Mouse (Mus musculus) midbrain, embryonic 12.5 days (tissue): Measurements from ENCODE around the gene Srpx2. TPM values are rescaled to one million over a fixed set of nuclear protein-coding genes. Genes with fewer than 3 reads are reported as not detected.

Source experiments
- ATAC-seq: fragments of 200-750 bp; cut with Nextera tagmentation; 2 replicates; pipeline ENCODE4 v1.8.0; 2017; ENCODE audit warnings: low read depth, moderate TSS enrichment, moderate library complexity; ENCODE audit not compliant: low FRiP score
- H3K27ac ChIP-seq: fragments of 300-500 bp; sonication (generic); replicated peaks from 2 replicates; pipeline ENCODE4 v1.5.1; 2016; ENCODE audit warnings: mild to moderate bottlenecking
- H3K27me3 ChIP-seq: fragments of 300-500 bp; sonication (generic); 2 replicates; pipeline ENCODE4 v1.6.1; 2016; ENCODE audit warnings: mild to moderate bottlenecking
- H3K36me3 ChIP-seq: fragments of 300-500 bp; sonication (generic); 2 replicates; pipeline ENCODE4 v1.6.1; 2016
- H3K4me1 ChIP-seq: fragments of 300-500 bp; sonication (generic); 2 replicates; pipeline ENCODE4 v1.6.1; 2016
- H3K4me2 ChIP-seq: fragments of 300-500 bp; sonication (generic); replicated peaks from 2 replicates; pipeline ENCODE4 v1.6.1; 2016; ENCODE audit warnings: mild to moderate bottlenecking, moderate library complexity
- H3K4me3 ChIP-seq: fragments of 300-500 bp; sonication (generic); 2 replicates; pipeline ENCODE4 v1.5.1; 2016; ENCODE audit warnings: mild to moderate bottlenecking
- H3K9ac ChIP-seq: fragments of 300-500 bp; sonication (generic); replicated peaks from 2 replicates; pipeline ENCODE4 v1.6.1; 2016; ENCODE audit warnings: mild to moderate bottlenecking, moderate library complexity
- H3K9me3 ChIP-seq: fragments of 300-500 bp; sonication (generic); 2 replicates; pipeline ENCODE4 v1.6.1; 2016; ENCODE audit warnings: mild to moderate bottlenecking
- WGBS: fragments of 180-500 bp; shearing (Covaris S2); methylation state at CpG from one replicate; pipeline ENCODE4 v1.1.7; 2016; 5-methylcytosine and 5-hydroxymethylcytosine counted together
- polyA plus RNA-seq: library from polyadenylated mRNA; unstranded; fragments of >200 nt; fragmentation: Nextera tagmentation; extraction: Ambion mirVana; gene quantifications from 2 replicates; pipeline ENCODE4 v1.2.1, GENCODE M21; 2016

Srpx2 gene
- 1.5 and 2.1 TPM in 2 replicates for polyA plus RNA-seq

DNA sequence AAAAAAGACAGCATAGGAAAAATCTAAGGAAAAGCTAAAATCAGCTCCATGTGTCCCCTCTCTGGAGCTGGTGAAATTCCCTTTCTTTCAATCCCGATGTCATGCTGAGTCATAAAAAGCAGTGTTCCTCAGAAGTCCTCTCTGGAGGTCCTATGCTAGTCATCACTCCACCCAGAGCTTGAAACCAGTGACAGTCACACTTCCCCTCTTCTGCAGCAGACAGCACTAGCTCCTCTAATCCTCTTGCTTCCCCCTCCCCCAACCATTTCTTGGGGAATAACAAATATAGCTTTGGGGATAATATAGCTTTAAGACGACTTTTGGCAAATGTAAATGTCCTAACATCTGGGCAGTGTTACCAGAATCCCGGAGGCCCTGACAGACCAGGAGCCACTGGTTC, at the start of gene Srpx2:
TSS of gene Srpx2 (plus strand) at position 166 of the 400 bp plus-strand sequence.
- no peak for ATAC-seq
- Histone ChIP-seq H3K9ac (no peak within 1 kb of the TSS), H3K4me1 (peaks cover 3% of the 10 kb centered on the region; the same call in 1 of the 2 replicates), H3K4me2 (no peak within 1 kb of the TSS), H3K4me3 (no peak within 1 kb of the TSS), H3K27me3 (peaks cover 5% of the 10 kb centered on the region; the same call in 1 of the 2 replicates), H3K36me3 (no peaks in the 10 kb centered on the region), H3K27ac (no peak within 1 kb of the TSS), H3K9me3 (no peaks in the 10 kb centered on the region)
- WGBS: 42% methylated on average over 3 of the region's 3 CpGs

DNA sequence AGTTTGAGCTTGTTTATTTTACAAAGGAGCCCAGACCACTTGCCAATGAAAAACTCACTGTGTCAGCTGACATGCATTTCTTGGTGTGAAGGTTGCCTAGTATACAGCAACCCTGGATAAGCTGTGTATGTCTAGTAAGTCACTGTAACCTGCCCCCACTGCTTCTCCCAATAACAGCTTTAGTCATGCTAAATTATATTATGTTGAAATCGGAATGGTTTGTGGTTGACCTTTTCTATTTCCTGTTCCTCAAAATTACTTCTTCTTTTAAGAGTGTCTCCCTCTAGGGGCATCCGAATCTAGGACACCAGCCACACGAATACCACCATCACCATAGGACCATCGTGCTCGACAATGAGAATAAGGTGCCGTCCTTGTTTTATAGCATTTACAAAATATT, 38.5 kb upstream of the Srpx2 start:
- Histone ChIP-seq H3K27ac (no peak overlapping the region), H3K4me1 (no peaks in the 10 kb centered on the region), H3K9me3 (no peaks in the 10 kb centered on the region), H3K9ac (no peak overlapping the region), H3K27me3 (no peaks in the 10 kb centered on the region; the same call in 1 of the 2 replicates), H3K4me2 (no peak overlapping the region), H3K36me3 (no peaks in the 10 kb centered on the region), H3K4me3 (no peak overlapping the region)
- 87% methylated on average over 6 of the region's 6 CpGs for WGBS
- ATAC-seq: no peak

DNA sequence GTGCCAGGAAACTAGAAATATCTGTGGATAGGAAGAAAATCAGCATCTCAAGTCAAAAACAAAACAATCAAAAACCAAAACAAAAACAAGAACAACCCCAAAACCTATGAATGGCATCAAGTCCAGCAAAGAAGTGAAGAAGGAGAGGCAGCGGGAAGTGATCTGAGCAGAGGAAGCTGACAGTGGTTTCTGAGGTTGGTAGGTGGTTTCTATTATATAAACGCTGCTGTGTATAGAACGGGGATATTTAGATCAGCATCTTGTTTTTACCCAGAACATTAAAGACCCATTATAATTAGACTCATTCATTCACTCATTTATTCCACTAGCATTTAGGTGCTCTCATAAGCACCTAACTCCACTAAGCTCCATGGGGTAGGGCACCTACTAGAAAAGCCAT, 20.9 kb upstream of the Srpx2 start:
- no peaks in the 10 kb centered on the region for H3K9me3 ChIP-seq
- no peak overlapping the region for H3K4me3 ChIP-seq
- H3K4me1 ChIP-seq: no peaks in the 10 kb centered on the region
- 96% methylated on average over 3 of the region's 3 CpGs for WGBS
- peaks cover 5% of the 10 kb centered on the region for H3K36me3 ChIP-seq
- no peak for ATAC-seq
- H3K9ac ChIP-seq: no peak overlapping the region
- no peak overlapping the region for H3K27ac ChIP-seq
- H3K27me3 ChIP-seq: no peaks in the 10 kb centered on the region
- H3K4me2 ChIP-seq: no peak overlapping the region

DNA sequence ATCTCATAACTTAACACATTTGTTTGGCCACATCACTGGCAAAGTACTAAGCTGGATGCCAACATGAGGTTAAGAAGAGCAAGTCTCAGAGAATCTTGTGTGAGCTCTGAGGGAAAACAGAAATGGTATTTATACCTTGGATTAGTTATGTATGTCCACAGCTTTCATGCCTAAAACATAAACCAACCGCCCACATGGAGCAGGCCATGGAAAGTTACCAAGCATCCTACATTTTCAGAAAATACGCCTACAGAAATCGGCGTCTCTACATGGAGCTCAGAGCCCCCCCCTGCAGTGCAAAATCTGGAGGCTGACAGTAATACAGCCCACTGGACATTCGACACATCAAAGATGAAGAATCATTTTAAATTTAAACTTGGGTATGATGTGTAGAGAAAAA, 20.1 kb upstream of the Srpx2 start:
- H3K9ac ChIP-seq: no peak overlapping the region
- H3K4me2 ChIP-seq: no peak overlapping the region
- H3K9me3 ChIP-seq: no peaks in the 10 kb centered on the region
- no peak overlapping the region for H3K4me3 ChIP-seq
- ATAC-seq: no peak
- H3K36me3 ChIP-seq: peaks cover 10% of the 10 kb centered on the region
- H3K27ac ChIP-seq: no peak overlapping the region
- 92% methylated on average over 5 of the region's 5 CpGs for WGBS
- no peaks in the 10 kb centered on the region for H3K4me1 ChIP-seq
- H3K27me3 ChIP-seq: no peaks in the 10 kb centered on the region

DNA sequence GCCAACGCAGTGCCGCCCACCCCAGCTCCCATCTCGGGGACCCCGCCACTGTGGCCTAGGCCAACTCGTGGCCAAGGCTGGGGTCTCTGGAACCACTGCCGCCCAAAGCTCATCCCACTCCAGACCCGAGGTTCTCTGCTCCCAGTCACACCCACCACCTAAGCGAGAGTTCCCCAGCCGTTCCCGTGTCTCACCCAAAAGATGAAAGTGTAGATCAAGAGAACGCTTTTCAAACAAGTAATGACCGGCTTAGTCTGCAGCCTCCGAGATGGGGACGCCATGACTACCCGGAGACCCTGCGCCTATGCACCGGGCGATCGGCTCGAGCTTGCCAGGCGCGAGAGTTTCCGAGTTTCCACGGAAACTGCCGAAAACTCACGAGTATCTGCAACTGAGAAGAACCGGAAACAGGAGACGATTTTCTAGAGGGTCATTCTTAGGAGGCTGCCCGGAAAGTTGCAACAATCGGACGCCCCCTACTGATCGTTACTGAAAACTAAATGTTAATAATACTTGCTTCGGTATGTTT, 10.1 kb upstream of the Srpx2 start, which contains the start of gene Tspan6:
TSS of gene Tspan6 (minus strand) at position 416 of the 529 bp plus-strand sequence.
- 26% methylated on average over 33 of the region's 33 CpGs for WGBS
- H3K4me3 ChIP-seq: peak within 1 kb of the TSS; percentile 56
- no peaks in the 10 kb centered on the region for H3K9me3 ChIP-seq
- no peaks in the 10 kb centered on the region for H3K27me3 ChIP-seq
- peak within 1 kb of the TSS; percentile 47 for H3K4me2 ChIP-seq
- H3K4me1 ChIP-seq: no peaks in the 10 kb centered on the region
- H3K9ac ChIP-seq: peak within 1 kb of the TSS; percentile 60
- peaks cover 18% of the 10 kb centered on the region for H3K36me3 ChIP-seq
- ATAC-seq: peak; percentile 97
- peak within 1 kb of the TSS; percentile 39; the same call in 1 of the 2 replicates for H3K27ac ChIP-seq

DNA sequence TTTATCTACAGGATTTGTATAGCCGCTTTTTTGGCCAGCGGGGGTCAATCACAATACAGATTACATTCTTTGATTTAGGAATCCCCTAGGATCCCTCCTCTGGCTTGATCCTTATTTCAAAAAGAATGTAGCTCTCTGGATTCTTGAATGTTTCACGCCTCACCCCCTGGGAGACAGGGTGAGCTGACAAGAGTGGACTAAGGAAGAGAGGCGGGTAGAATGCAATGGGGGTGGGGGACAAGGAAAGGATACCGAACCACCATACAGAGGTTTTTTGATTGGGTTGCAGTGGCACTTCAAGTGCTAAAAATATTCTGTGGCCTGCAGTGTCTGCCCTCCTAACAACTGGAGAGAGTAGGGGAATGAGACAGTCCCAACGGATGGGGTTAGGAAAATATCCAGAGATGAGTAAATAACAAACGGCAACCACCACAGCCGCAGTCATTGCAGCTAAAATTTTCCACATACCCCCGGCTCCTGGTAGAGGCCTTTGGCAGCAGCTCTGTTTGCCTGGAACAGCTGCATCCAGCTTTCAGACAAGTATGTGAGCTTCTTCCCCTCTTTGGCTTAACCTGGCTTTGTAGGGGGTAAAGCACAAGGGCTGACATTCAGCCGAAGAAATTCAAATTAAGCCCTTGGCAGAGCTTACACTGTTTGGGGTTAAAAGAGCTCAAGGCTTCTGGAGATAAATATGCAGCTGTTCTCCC, 3.3 kb downstream of the Srpx2 start:
- no peak for ATAC-seq
- no peaks in the 10 kb centered on the region for H3K36me3 ChIP-seq

DNA sequence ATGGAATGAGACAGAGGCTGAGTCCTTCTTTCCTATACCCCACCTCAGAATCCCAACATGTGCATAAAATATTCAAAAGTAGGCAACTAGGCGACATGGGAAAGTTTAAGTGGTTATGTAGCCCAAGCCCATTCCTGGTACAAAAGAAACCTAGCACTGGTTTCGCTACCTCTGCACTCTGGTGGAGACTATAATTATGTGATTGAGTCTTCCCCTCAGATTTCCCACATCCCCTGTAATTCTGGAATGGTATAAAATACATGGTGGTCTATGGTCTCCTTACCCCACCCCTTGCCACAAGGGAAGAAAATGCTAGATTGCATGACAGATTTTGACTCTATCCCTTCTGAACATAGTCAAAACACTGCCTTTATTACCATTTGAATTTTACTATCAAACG, 4.8 kb downstream of the Srpx2 start:
- H3K9ac ChIP-seq: no peak overlapping the region
- WGBS: 87% methylated on average over 3 of the region's 3 CpGs
- no peaks in the 10 kb centered on the region for H3K9me3 ChIP-seq
- no peak overlapping the region for H3K27ac ChIP-seq
- no peak overlapping the region for H3K4me2 ChIP-seq
- no peak overlapping the region for H3K4me3 ChIP-seq
- peaks cover 3% of the 10 kb centered on the region; the same call in 1 of the 2 replicates for H3K4me1 ChIP-seq
- H3K27me3 ChIP-seq: peaks cover 16% of the 10 kb centered on the region
- no peak for ATAC-seq
- H3K36me3 ChIP-seq: no peaks in the 10 kb centered on the region

More for the DNA sequence above, 3.3 kb downstream of the Srpx2 start:
- no peak overlapping the region for H3K27ac ChIP-seq
- H3K9me3 ChIP-seq: no peaks in the 10 kb centered on the region
- H3K4me2 ChIP-seq: no peak overlapping the region
- 27% methylated on average over 10 of the region's 10 CpGs for WGBS
- H3K9ac ChIP-seq: no peak overlapping the region
- peaks cover 16% of the 10 kb centered on the region for H3K27me3 ChIP-seq
- H3K4me1 ChIP-seq: peaks cover 3% of the 10 kb centered on the region; the same call in 1 of the 2 replicates
- no peak overlapping the region for H3K4me3 ChIP-seq

DNA sequence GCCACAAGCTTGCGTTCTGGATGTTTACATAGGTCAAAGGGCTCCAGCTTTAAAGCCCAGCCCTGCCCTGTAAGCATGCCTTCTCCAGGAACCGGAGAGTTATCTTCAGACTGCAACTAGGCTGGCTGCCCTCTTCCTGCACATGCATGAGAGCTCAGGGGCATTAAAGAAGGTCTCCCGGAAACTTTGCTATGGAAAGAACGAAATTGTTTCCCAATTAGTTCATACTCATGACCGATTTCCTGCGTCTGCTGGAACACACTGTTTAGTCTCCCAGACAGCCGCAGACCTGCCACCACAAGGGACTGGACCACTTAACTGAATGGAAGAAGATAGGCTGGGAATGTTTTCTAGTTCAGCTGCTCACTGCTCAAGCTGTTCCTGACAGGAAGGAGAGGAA, 6.0 kb downstream of the Srpx2 start:
- peaks cover 3% of the 10 kb centered on the region; the same call in 1 of the 2 replicates for H3K4me1 ChIP-seq
- no peak overlapping the region for H3K27ac ChIP-seq
- WGBS: 69% methylated on average over 7 of the region's 7 CpGs
- H3K4me3 ChIP-seq: no peak overlapping the region
- peaks cover 19% of the 10 kb centered on the region for H3K27me3 ChIP-seq
- H3K9ac ChIP-seq: no peak overlapping the region
- no peaks in the 10 kb centered on the region for H3K9me3 ChIP-seq
- H3K36me3 ChIP-seq: no peaks in the 10 kb centered on the region
- no peak overlapping the region for H3K4me2 ChIP-seq
- no peak for ATAC-seq

DNA sequence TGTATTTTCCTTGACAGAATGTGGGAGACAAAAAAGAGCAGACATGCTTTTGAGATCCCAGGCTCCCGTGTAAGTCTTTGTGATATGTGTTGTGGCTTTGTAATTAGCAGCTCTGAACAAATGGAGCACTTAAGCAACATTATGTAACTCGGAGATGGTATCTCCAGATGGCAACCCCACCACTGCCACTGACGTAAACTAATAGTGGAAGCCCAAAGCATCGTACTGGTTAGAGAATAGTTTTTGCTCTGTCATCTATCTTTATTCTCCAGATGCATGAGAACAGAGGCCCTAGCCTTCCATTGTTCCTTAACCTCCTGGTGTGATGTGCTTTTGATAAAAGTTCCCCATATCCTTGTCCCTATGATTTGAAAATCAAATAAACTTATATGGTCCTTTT, 13.0 kb downstream of the Srpx2 start:
- Histone ChIP-seq H3K4me3 (no peak overlapping the region), H3K9ac (no peak overlapping the region), H3K27ac (no peak overlapping the region), H3K27me3 (peaks cover 8% of the 10 kb centered on the region; the same call in 1 of the 2 replicates), H3K4me2 (no peak overlapping the region), H3K9me3 (no peaks in the 10 kb centered on the region), H3K4me1 (no peaks in the 10 kb centered on the region), H3K36me3 (no peaks in the 10 kb centered on the region)
- ATAC-seq: no peak
- WGBS: 76% methylated on average over 4 of the region's 4 CpGs

DNA sequence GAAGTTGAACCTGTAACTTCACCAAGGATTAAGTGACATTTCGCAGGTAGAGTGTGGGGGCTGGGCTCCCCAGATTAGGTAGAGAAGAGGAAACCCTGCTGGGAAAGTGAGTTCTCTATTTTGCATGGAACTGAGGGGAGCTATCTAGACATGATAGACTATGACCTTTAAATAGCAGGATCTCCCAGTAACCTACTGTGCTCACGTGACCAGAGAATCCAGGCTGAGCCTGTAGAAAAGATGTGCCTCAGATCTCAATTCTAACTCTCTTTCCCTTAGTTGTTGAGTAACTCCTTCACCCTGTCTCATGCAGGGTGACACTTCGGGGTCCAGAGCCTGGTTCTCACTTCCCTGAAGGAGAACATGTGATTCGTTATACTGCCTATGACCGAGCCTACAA, 18.5 kb downstream of the Srpx2 start:
- WGBS: 78% methylated on average over 5 of the region's 5 CpGs

DNA sequence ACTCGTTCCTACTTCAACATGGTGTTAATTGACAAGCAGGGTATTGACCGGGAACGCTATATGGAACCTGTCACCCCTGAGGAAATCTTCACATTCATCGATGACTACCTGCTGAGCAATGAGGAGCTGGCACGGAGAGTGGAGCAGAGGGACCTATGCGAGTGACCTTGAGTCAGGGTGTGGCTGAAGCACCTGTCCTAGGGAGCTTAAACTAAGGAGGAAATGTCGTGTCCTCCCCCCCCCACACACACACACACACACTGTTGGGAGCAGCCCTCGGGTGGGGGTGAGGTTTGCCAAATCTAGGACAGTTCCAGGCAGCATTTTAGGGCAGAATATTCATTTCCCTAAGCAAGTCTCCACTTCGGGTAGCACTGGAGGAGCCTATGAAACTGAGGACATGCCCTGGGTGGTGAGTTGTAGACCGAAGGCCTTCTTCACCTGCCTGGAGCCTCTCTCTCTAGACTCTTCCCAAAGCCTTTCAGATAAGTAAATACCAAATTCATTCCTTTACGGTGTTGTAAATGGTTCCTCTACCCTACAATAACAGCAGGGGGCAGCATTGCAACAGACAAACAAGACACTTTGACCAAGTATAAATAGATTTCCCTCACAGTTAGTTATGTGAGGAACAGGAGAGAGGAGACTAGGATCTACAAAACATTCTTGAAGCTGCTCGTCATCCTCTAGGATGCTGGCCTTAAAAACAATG, 23.2 kb downstream of the Srpx2 start:
- Histone ChIP-seq H3K9me3 (no peaks in the 10 kb centered on the region), H3K4me2 (no peak overlapping the region), H3K36me3 (no peaks in the 10 kb centered on the region), H3K4me1 (no peaks in the 10 kb centered on the region), H3K4me3 (no peak overlapping the region), H3K9ac (no peak overlapping the region), H3K27ac (no peak overlapping the region), H3K27me3 (peaks cover 4% of the 10 kb centered on the region; the same call in 1 of the 2 replicates)
- 64% methylated on average over 12 of the region's 12 CpGs for WGBS
- ATAC-seq: no peak; the same call in 1 of the 2 replicates

More for the DNA sequence above, 18.5 kb downstream of the Srpx2 start:
- H3K4me3 ChIP-seq: no peak overlapping the region
- ATAC-seq: no peak
- no peak overlapping the region for H3K9ac ChIP-seq
- H3K9me3 ChIP-seq: no peaks in the 10 kb centered on the region
- H3K27ac ChIP-seq: no peak overlapping the region
- H3K36me3 ChIP-seq: no peaks in the 10 kb centered on the region
- no peaks in the 10 kb centered on the region for H3K4me1 ChIP-seq
- peaks cover 4% of the 10 kb centered on the region; the same call in 1 of the 2 replicates for H3K27me3 ChIP-seq
- H3K4me2 ChIP-seq: no peak overlapping the region
